Mouse (Mus musculus) liver, adult (tissue): ENCODE results near the gene Cd69.
A peak's percentile ranks its signal among the peaks of the same experiment; 100 is the strongest.

Experiments used
- GATA4 ChIP-seq: IDR thresholded peaks from 2 replicates; pipeline ENCODE4 v1.6.1; 2014; ENCODE audit warnings: mild to moderate bottlenecking, low read length; ENCODE audit not compliant: insufficient replicate concordance

Gene Cd69

GRCm38 (mm10) chr6:129235855-129236461 lies 39.3 kb downstream of the Cd69 start:
- no peak for TF ChIP-seq GATA4

GRCm38 (mm10) chr6:129234456-129235360 lies 40.5 kb downstream of the Cd69 start:
- no peak for TF ChIP-seq GATA4

GRCm38 (mm10) chr6:129233955-129234369 lies 41.3 kb downstream of the Cd69 start:
- no peak for TF ChIP-seq GATA4

GRCm38 (mm10) chr6:129233366-129233954 lies 41.8 kb downstream of the Cd69 start:
- TF ChIP-seq GATA4 = no peak

- peak; percentile 85 for TF ChIP-seq GATA4
Measured at GRCm38 (mm10) chr6:129232842-129233205, 42.4 kb downstream of the Cd69 start.

- TF ChIP-seq GATA4 = no peak
Measured at GRCm38 (mm10) chr6:129232005-129232841, 43.0 kb downstream of the Cd69 start.

GRCm38 (mm10) chr6:129229774-129230578 lies 45.3 kb downstream of the Cd69 start:
- peak; percentile 97 for TF ChIP-seq GATA4

GRCm38 (mm10) chr6:129228935-129229773 lies 46.1 kb downstream of the Cd69 start:
- TF ChIP-seq GATA4 = no peak

GRCm38 (mm10) chr6:129225078-129225477 lies 50.2 kb downstream of the Cd69 start:
- TF ChIP-seq GATA4 = no peak

GRCm38 (mm10) chr6:129224090-129224489 lies 51.1 kb downstream of the Cd69 start:
- TF ChIP-seq GATA4 = no peak

- no peak for TF ChIP-seq GATA4
Measured at GRCm38 (mm10) chr6:129223611-129224010, 51.6 kb downstream of the Cd69 start.

GRCm38 (mm10) chr6:129222188-129222800 lies 52.9 kb downstream of the Cd69 start:
- no peak for TF ChIP-seq GATA4

GRCm38 (mm10) chr6:129221053-129221452 lies 54.2 kb downstream of the Cd69 start:
- no peak for TF ChIP-seq GATA4
